Mouse (Mus musculus) hindbrain, embryonic 14.5 days (tissue): ENCODE results near the gene Gm10974. TPM values are rescaled to one million over a fixed set of nuclear protein-coding genes. Genes with fewer than 3 reads are reported as not detected.

Source experiments
- microRNA-seq: library from miRNA; unstranded; fragments of <30 nt; microRNA quantifications from one replicate; pipeline ENCODE4, GENCODE M21; 2016
- polyA plus RNA-seq: library from polyadenylated mRNA; unstranded; fragments of >200 nt; fragmentation: Nextera tagmentation; extraction: Ambion mirVana; gene quantifications from 2 replicates; pipeline ENCODE4 v1.2.1, GENCODE M21; 2014

Gm10974 gene
- polyA plus RNA-seq, 1 experiment from 2014 or later = not detected

Small RNA genes within 50 kb of the gene (microRNA-seq; reads per million reads assigned to microRNA genes)
- not detected for gene Mir7057

Other genes with a start within 250 kb of the Gm10974 start
- gene Lrrk1, start 22.4 kb downstream of the Gm10974 start, polyA plus RNA-seq = 4.0 and 4.7 TPM in 2 replicates
- 2.3 and 2.5 TPM in 2 replicates for gene Aldh1a3, start 61.6 kb downstream of the Gm10974 start, polyA plus RNA-seq